Mouse (Mus musculus): ENCODE measurements around the gene Trmt112.

GRCm38 (mm10) chr19:6899641-6900040 is 9.9 kb upstream of the Trmt112 start:
- TF ChIP-seq EP300 (IDR thresholded peaks at IDR 0.05; ENCODE audit: insufficient read depth, low read depth, low read length) (no peak), CTCF (IDR thresholded peaks at IDR 0.05) (no peak)

Measured in heart, adult 2 months (tissue).